Mouse (Mus musculus): ENCODE results near the gene Smad9.

Gene Smad9

DNA sequence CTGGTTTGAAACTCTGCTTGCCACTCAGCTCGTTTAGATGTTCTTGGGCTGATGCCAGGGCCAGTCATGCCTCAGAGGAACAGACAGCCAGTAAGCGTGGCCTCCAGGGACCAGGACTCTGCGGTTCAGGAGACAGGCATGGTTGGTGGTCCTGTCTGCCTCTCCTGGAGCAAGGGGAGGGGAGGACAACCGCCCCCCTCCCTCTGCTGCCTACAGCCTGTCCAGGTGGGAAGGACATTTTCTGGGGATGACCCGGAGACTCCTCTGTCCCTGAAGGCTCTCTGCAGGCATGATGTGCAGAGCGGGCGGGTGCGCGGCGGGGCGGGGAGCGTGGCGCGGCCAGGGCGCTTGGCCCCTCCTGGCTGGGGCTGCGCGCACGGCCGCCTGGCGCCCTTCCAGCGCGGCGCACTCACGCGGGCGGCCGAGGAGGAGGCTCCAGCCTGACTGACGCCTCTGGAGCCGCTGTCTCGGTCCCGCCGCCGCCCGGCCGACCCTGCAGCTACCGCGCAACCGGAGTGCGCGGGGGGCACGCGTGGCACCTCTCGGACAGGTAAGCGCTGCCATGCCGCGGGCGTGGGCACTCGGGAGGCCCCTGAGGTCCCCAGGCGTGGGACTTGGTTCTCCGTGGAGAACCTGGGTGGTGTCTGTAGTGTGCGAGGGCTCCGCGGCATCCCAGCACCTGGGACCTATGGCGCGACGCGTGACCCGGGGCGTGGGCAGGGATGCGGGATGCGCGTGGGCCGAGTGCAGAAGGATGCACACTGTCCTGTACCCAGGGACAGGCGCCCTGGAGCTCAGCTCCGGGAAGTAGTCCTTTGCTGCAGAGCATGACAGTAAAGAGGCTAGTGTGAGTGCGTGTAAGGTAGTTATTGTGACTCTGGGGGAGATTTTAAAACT, at the start of gene Smad9:
Smad9 (plus strand) TSS at position 438 of the 897 bp plus-strand sequence.
- DNase-seq = peak; percentile 71 to 88

DNA sequence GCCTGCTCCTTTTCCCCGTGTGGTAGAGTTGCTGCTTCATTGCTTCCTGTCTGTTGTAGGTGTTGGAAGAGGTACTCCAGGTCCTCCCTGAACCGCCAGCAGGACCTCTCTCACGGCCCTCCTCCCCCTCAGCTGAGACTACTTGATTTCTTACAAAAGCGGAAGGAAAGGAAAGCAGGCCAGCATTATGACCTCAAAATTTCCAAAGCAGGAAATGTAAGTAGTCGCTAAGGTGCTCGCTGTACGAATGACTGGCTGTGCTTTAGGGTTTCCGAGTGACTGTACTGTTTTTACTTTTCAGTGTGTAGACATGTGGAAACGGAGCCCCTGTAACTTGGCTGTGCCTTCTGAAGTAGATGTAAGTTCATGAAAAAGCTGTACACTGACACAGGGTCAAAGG, 46.4 kb upstream of the Smad9 start:
- no peak for DNase-seq

DNA sequence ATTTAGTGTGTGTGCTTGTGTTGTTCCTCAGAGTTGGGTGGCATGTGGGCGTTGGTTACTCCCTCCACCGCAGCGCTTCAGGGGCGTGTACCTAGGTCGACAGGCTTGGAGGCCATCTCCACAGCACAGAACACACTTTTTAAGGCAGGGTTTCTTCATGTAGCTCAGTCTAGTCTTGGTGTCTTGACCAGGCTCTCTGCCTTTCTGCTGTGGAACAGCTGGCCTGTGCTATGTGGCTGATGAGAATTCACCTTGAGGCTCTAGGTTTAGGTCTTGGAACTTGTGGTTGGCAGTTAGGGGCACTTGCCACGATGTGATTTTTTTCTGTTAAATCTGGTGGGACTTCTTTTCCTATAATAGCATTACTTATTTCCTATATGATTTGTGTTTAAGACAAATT, 41.1 kb upstream of the Smad9 start, which contains the start of gene Gm21958:
Gm21958 (minus strand) TSS at position 101 of the 400 bp plus-strand sequence.
- DNase-seq = no peak

DNA sequence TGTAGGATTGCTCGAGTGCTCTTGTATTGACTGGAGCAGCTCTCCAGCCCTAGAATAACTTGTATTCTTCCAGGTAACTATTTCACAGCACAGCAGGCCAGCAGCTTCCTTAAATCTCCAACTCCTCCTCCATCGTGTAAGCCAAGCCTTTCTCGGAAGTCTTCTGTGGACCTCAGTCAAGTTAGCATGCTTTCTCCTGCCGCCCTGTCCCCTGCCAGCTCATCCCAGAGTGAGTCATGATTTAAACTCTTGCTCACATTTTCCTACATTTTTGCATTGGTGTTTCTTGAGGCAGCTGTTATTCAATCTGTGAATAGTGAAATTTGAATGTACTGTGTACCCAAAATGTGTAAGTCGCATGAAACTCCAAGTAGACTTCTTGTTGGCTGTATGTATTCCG, 39.9 kb upstream of the Smad9 start:
- no peak for DNase-seq

DNA sequence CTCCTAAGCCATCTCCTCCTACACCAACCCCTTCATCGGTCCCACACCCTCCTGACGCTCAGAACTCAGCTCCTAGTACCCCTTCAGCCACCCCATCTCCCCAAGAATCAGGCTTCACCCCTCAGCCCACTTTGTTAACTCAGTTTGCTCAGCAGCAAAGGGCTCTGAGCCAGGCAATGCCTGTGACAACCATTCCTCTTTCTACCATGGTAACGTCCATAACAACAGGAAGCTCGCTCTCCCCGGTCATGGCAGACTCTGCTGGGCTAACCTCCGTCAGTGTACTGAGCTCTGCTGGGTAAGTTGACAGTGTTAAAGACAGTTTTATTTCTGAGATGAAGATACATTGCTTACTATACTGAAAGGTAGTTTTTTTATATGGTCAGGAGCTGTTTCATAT, 38.0 kb upstream of the Smad9 start:
- DNase-seq = no peak

DNA sequence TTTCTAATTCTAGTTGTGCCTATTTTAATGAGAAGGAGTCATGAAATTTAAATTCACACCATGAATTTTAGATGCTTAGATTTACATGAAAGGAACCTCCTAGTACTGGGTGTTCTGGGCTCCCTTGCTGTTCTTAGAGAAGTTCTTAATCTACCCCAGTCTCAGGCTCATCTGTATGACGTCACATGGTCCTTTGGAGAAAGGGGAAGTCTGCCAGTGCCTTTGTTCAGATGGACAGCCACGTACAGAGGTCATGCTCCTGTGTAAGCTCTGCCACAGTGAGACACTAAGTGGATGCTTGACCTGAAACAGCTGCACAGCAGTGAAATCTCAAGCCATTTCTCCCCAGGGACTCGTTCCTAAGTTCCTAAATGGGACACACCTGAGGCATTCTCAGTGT, 36.4 kb upstream of the Smad9 start:
- no peak for DNase-seq

DNA sequence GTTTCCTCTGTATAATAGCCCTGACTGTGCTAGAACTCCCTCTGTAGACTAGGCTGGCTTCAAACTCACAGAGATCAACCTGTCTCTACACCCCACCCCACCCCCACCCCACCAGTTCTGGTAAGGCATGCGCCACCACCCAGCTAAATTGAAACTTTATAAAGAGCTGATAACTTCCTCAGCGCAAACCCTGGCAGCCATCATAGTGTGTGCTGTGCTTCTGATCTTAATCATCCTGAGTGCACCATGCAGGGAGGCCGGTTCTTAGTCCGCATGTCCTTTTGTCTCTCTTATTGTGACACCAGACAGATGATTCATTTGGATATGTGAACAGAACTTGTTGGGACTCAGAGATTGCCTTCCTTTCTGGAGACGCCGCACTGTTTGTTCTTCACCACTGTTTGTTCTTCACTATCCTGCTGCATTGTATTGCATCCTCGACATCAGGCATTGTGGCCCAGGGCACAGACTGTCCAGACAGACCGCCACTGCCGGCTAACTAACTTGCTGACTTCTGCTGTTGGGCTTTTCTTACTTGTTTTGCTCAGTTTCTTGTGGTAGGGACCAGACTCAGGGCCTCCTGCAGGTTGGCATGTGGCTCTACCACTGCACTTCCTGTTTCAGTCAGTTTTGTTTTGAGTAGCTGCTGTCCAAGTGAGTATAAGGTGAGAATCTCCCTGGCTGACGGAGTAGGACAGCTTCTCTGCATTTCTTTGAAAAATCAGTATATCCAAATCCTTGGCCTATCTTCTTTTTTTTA, 31.5 kb upstream of the Smad9 start:
- DNase-seq = peak in 1 of 2 experiments; percentile 27

DNA sequence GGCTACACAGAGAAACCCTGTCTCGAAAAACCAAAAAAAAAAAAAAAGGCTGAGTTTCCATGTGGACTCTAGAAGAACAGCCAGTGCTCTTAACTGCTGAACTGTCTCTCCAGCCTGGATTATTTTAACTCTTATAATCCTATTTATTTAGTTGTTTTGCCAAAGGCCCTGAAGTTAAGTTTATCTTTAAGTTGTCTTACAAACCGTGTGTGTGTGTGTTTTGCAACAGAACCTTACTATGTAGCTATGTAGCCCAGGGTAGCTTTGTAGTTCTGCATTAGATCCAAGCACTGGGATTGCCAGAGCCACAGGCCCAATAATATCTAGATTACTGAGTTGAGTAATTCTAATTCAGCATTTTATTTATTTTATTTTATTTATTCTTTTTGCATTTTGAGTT, 30.0 kb upstream of the Smad9 start:
- no peak for DNase-seq

DNA sequence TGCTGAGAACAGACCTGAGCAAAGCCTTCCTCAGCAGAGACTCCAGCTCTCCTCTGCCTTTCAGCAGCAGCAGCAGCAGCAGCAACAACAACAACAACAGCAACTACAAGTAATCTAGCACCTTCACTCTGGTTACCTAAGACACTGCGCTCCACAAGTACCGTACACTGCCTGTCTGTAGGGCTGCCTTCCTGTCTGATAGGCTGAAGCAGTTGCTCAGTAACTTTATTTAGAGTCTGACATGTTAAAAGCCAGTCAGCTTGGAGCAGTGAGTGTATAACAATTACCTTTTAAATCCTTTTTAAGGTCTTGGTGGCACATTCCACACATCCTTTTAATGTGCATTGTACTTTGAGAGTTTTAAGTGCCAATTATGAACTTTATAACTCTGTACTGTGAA, 27.8 kb upstream of the Smad9 start:
- DNase-seq = no peak

DNA sequence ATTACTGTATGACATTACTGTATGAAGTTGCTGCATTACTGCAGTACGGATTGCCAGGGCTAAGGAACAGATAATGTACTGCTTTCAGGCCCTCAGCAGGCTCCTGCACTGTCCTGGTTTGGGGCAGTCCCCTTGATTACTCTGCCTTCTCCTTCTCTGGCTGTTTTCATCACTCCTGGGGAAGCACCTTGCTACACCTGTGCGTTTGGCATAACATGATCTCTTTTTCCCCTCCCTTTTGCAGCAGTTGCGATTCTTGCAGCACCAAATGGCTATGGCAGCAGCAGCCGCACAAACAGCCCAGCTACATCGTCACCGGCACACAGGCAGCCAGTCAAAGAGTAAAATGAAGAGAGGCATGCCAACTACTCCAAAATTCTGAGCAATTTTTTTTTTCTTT, 27.3 kb upstream of the Smad9 start:
- DNase-seq = no peak

DNA sequence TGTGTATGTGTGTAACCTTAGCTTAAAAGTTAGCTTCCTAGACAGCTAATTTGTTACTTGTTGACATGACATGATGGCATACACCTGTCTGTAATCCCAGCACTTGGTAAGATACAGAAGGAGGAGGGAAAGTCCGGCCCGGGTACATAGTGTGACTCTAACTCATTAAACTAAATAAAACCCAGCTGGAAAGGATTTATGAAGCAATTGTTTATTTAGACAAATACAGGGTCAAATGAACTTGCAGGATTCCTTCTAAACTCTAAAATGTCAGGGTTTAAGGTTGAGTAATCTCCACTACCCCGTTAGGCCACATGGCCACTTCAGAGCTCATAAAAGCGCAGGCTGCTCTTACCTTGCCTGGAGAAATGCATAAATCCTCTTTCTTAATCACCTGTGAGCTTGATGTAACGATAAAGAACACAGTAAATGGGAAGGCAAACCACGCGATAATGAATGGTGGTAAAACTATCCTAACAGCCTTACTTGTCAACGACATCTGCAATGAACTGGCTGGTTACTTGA, 23.7 kb upstream of the Smad9 start:
- no peak for DNase-seq

DNA sequence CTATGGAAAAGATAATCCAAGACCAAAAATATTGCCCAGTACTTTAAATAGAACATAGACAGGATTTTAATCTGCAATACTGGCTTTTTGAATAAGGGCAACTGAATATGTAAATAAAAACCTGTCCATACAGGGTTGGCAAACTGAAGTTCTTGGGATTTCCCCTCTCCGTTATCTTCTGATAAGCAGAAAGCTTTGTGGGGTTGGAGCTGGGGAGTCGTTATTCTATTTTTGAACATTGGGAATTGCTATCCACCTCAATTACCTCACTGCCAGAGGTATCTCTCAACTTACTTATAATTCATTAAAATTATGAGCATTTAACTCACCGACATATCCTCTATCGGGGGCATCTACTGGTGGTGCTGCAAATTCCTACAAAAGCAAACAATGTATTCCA, 23.0 kb upstream of the Smad9 start:
- DNase-seq = no peak

DNA sequence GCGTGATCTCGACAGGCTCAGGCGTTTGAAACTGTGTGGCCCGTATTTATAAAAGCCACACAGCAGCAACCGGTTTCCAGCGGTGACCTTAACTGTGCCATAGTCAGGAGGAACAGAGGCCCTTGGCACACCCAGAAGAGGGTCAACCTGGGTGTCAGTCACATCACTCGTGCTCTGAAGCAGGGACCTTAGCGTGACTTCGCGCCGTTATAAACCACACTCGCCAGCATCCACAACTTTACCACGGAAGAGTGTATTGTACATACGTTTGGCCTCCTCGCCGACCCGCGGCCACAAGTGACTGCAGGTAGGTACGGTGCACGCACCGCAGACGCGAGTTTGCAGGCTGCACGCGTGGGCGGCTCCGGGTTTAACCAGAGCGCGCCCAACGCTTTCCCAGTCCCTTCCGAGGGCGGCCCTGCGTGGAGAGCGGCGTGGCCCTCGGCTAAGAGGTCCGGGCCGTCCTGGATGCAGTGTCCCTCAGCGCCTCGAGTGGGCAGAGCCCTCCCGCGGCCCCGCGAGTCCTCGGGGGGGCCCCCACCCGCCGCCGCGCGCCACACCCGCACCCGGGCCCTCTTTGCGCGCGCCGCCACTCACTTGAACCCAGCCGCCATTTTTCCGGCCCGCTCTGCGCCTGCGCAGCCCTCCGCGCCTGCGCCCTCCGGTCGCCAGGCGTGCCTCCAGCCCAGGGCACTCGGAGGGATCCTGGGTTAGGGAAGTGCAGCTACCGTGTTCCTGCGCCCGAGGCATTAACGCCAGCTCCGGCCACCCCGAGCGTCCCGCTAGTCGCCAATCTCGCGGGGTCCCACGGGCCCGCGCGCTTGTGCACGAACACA, 20.8 kb upstream of the Smad9 start:
- peak; percentile 94 for DNase-seq

DNA sequence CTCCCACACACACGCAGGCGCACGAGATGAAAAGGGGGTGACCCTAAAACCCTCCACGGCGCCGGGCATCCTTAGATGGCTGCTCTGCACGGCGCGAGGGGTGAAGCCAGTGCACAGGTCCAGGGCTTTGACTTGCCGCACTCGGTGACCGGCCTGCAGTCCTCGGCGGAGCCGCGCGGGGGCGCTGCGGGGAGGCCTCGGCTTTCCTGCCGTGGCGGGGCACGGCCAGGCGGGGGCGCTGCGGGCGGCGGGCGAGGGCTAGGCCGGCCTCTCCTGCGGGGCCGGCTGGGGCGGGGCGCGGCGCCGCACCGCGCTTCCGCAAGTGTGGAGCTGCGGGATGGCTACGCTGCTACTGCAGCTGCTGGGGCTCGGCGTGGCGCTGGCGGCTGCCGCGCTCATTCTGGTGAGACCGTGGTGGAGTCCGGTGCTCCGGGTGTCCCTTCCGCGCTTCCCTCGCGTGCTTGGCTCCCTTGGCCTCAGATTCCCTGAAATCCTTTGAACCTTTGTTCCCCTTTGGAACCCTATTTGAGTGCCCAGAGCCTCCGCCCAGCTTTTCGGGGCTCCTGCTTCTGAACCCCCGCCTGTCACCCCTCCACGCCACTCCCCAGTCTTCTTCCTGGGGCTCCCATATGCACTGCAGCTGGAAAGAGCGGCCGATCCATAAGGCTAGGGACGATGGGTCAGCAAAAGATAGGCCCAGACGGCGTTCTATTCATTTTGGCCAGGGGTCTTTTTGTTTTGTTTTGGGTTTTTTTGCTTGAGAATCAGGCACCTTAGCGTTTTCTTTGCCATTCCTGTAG, 19.9 kb upstream of the Smad9 start, which contains the start of the genes Exosc8 and Alg5:
Exosc8 (minus strand) TSS at position 147 of the 800 bp plus-strand sequence.
Alg5 (plus strand) TSS at position 293 of the 800 bp plus-strand sequence.
- peak; percentile 92 to 96 for DNase-seq

DNA sequence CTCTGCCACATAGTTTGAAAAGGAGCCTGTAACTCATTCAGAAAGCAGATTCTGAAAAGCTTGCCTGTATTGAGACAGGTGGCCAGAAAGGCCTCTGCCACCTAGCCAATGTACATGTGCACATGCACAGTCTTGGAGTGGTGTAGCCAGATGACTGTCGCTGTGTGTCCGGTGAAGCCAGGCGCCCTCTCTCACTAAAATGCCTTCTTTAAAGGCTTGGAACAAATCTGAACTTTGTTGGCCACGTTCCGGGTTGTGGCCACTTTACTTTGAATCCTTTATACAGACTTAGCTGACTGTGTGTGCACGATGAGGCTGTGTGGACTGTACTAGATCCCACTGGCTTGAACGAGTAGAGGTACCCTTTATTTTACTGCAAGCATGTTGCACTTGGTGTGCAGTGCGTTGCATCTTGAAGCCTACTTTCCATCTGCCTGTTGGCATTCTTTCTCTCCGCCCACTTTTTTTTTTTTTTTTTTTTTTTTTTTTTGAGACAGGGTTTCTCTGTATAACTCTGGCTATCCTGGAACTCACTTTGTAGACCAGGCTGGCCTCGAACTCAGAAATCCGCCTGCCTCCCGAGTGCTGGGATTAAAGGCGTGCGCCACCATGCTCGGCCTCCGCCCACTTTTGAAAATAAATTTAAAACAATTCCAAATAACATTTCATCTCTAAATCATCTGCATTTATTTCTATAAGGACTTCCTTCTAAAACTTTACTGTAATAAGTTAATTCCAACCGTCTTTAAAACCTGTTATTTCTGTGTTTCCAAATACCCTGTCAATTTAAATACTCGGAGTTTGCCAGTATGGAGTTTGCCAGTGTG, 19.1 kb upstream of the Smad9 start:
- peak in 1 of 2 experiments; percentile 18 for DNase-seq

DNA sequence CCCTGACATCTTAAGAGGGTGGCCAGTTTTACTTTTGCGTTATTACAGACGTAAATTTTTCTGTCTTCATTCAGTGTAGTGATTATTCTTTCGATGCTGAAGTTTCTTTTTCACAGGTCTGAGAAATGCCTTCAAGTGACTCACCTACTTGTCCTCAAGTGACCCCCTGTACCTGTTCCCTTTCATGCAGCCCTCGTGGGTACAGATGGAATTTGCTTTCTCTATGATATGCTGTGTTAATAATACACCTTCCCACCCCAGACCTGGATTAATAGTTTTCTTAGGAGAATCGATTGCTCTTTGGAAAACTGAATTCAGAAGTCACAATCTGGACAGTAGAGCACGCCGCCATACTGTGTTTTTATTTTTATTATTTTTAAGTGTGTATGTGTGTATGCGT, 18.1 kb upstream of the Smad9 start:
- DNase-seq = no peak

DNA sequence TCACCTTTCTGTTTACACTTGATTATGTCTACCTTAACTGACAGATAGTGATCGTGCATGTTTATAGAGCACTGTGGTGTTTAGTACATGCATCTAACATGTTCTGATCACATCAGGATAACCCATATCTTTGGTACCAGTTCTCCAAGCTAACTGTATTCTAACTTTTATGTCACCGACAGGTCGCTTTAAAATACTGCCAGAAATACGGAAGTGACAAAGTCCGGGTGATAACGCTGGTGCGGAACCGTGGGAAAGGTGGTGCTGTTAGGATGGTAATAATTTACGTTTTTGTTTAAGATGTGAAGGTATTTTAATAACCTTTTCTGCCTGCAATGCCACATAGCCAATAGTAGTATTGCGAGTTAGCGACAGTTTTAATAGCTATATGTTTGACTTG, 13.4 kb upstream of the Smad9 start:
- DNase-seq = no peak

DNA sequence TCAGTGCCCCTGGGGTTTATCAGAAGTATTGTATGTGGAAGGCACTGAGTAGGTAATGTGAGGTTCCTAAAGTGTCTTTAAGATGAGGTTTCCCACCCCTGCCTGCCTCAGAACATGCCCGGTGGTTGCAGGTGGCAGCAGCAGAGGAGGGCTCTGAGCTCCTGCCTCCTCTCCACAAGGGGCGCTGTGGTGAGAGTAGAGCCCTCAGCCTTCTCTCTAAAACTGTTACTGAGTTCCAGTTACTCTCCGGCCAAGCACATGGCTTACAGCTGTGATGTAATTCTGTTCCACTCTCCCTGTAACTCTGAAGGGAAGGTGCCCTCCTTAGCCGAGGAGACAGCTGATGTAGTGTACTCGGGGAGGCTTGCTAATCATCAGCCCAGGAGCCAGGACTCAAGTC, 9.6 kb upstream of the Smad9 start:
- DNase-seq = peak in 1 of 2 experiments; percentile 31

DNA sequence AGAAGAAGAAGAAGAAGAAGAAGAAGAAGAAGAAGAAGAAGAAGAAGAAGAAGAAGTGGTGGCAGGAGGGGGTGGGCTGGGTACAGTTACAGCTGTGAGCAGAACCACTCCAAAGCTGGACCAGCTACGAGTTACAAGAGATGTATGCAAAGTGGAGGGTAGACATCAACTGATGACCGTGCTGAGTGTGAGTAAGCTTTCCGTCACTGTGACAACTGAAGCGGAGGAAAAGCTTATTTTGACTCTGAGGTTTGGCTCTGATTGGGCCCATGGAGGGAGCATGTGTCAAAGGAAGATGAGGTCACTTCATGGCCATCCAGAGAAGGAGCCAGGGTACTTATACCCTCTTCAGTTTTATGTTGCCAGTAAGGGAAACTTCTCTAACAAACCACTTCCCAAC, 2.0 kb upstream of the Smad9 start:
- no peak for DNase-seq

DNA sequence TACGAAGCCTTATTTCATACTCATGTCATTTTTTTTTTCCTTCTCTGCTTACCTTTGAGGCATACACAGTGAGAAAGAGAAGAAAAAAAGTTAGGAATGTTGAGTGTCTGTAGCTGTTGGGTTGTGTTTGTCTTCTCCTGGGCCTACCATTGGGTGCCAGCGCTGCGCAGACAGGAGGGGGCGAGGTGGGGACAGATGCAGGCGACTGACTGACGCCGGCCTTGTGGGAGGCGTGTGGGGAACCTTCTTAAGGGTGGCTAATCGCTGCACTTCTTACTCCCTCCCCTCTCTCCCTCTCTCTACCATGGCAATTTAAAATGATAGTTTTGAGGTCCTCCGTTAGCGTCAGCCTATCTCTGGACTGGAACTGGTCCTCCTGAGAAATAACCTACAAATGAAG, 676 bp downstream of the Smad9 start:
- peak; percentile 42 to 75 for DNase-seq

DNA sequence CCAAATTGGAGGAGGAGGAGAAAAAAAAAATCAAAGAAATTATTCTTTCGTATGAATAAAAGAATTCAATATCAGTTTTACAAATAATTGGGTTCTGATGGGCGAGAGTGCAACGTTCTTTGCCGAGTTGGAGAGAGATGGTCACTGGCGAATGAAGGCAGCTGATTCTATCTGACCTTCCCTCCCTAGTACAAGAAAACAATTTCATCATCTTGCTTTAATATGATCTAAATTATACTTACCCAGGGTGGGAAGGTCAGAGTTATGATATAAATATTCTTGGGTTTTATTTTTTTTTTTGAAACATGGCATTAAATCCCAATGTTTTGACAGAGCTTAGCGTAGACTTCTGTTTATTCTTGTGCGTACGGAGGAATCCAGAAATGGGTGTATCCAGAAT, 2.1 kb downstream of the Smad9 start:
- DNase-seq = no peak
